Mouse (Mus musculus): Measurements from ENCODE around the gene Sgpp2.

- TF ChIP-seq CTCF (IDR thresholded peaks at IDR 0.05; ENCODE audit: insufficient read depth, low read depth, low read length) (no peak), POLR2A (IDR thresholded peaks at IDR 0.05; ENCODE audit: insufficient read depth, low read depth, low read length) (no peak)
These were observed 43.1 kb downstream of the Sgpp2 start for GRCm38 (mm10) chr1:78353254-78353653.

All from olfactory bulb, adult 2 months (tissue).